Mouse (Mus musculus) forebrain, postnatal 0 days (tissue): ENCODE data around the gene Phactr4. TPM values are rescaled to one million over a fixed set of nuclear protein-coding genes. Genes with fewer than 3 reads are reported as not detected.

Experiments used
- ATAC-seq: fragments of 200-750 bp; cut with Nextera tagmentation; 2 replicates; pipeline ENCODE4 v1.8.0; 2017; ENCODE audit warnings: mild to moderate bottlenecking, moderate library complexity
- DNase-seq: peaks from one replicate; pipeline ENCODE4 v3.0.0-alpha.2; 2015
- H3K27ac ChIP-seq: fragments of 300-500 bp; sonication (generic); 2 replicates; pipeline ENCODE4 v1.5.1; 2014; ENCODE audit warnings: low read depth, mild to moderate bottlenecking, antibody characterized with exemption, low read length, moderate library complexity, mixed read lengths
- H3K27me3 ChIP-seq: fragments of 300-500 bp; sonication (generic); 2 replicates; pipeline ENCODE4 v1.6.1; 2014; ENCODE audit warnings: mild to moderate bottlenecking, low read length, mixed read lengths; ENCODE audit not compliant: insufficient read depth
- H3K36me3 ChIP-seq: fragments of 300-500 bp; sonication (generic); 2 replicates; pipeline ENCODE4 v1.6.1; 2014; ENCODE audit warnings: mild to moderate bottlenecking, moderate library complexity; ENCODE audit not compliant: insufficient read depth
- H3K4me1 ChIP-seq: fragments of 300-500 bp; sonication (generic); 2 replicates; pipeline ENCODE4 v1.6.1; 2014; ENCODE audit warnings: antibody characterized with exemption; ENCODE audit not compliant: insufficient read depth
- H3K4me2 ChIP-seq: fragments of 300-500 bp; sonication (generic); 2 replicates; pipeline ENCODE4 v1.6.1; 2014; ENCODE audit warnings: low read depth, mild to moderate bottlenecking, moderate library complexity
- H3K4me3 ChIP-seq: fragments of 300-500 bp; sonication (generic); 2 replicates; pipeline ENCODE4 v1.5.1; 2014; ENCODE audit warnings: low read depth, low read length, mixed read lengths
- H3K9ac ChIP-seq: fragments of 300-500 bp; sonication (generic); 2 replicates; pipeline ENCODE4 v1.6.1; 2014; ENCODE audit warnings: mild to moderate bottlenecking
- H3K9me3 ChIP-seq: fragments of 300-500 bp; sonication (generic); 2 replicates; pipeline ENCODE4 v1.6.1; 2016; ENCODE audit warnings: low read length
- CTCF ChIP-seq: sonication (generic); IDR thresholded peaks from 2 replicates; pipeline ENCODE4 v1.5.1; 2016; ENCODE audit warnings: antibody characterized with exemption, control low read depth, low read depth
- WGBS: fragments of 180-500 bp; shearing (Covaris S2); extraction: QIAGEN DNeasy Blood & Tissue Kit; methylation state at CpG from one replicate; pipeline ENCODE4 v1.1.7; 2014; 5-methylcytosine and 5-hydroxymethylcytosine counted together
- polyA plus RNA-seq: library from polyadenylated mRNA; unstranded; fragments of >200 nt; fragmentation: Nextera tagmentation; extraction: Ambion mirVana; gene quantifications from 2 replicates; pipeline ENCODE4 v1.2.1, GENCODE M21; 2015
- total RNA-seq: library from RNA; depleted of rRNA; stranded (reverse); fragments of >200 nt; gene quantifications from 2 replicates; pipeline ENCODE4 v1.2.3, GENCODE M21; 2014

Gene Phactr4
- total and polyA plus RNA-seq, 2 experiments from 2014 or later = 3.2 to 4.9 TPM

DNA sequence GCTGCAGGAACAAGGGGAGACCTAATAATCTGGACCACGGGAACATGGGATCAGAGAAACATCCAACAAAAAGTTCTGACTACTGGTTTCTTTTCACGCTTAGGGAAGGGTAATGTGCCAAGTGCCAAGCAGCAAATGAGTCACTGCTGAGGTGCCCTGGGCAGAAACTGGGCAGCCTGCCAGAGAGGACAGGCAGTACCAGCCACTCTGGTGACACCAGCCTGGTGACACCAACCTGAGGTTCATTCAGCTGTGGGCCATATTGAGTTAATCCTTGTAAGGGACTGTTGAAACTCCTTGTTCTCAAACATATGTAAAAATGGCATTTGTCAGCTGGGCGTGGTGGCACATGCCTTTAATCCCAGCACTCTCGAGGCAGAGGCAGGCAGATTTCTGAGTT lies 67.7 kb downstream of the Phactr4 start:
- Histone ChIP-seq H3K4me3 (no peak overlapping the region), H3K27ac (no peak overlapping the region), H3K27me3 (no peaks in the 10 kb centered on the region), H3K4me1 (0 out of 2 replicates have a peak, but pooled peaks cover 11% of the 10 kb centered on the region), H3K9ac (no peak overlapping the region), H3K4me2 (no peak overlapping the region), H3K9me3 (no peaks in the 10 kb centered on the region), H3K36me3 (peaks cover 13% of the 10 kb centered on the region)
- ATAC-seq = no peak
- no peak for TF ChIP-seq CTCF
- DNase-seq = no peak
- 82% methylated on average over 4 of the region's 4 CpGs for WGBS

DNA sequence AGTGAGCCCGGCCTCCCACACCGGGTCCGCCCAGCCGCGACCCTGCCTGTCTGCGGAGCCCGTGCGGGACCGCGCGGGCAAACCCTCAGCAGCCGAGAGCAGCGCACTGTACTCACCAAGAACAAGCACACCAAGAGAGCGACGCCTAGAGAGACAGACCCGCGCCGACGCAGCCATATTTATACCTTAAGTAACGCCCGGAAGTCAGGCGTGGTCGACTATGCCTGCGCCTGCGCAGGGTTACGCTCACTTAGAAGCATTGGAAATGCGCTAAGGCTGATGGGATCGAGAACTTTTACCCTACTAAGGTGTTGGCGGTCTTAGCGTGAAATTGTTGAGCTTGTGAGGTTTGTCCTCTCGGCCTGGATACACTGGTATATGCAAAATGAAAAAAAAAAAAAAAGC lies 68.8 kb downstream of the Phactr4 start, which contains the start of gene Rcc1:
Gene Rcc1 (minus strand): TSS at position 125 of the 405 bp plus-strand sequence.
- Histone ChIP-seq H3K9ac (peak within 1 kb of the TSS; percentile 77), H3K4me1 (0 out of 2 replicates have a peak, but pooled peaks cover 11% of the 10 kb centered on the region), H3K27ac (peak within 1 kb of the TSS; percentile 89), H3K4me3 (peak within 1 kb of the TSS; percentile 72), H3K9me3 (no peaks in the 10 kb centered on the region), H3K27me3 (no peaks in the 10 kb centered on the region), H3K36me3 (peaks cover 13% of the 10 kb centered on the region), H3K4me2 (peak within 1 kb of the TSS; percentile 93)
- TF ChIP-seq CTCF = peak; percentile 39
- whole genome bisulfite sequencing = under 1% methylated on average over 31 of the region's 31 CpGs
- ATAC-seq (peak; percentile 98), DNase-seq (peak; percentile 95)

GRCm38 (mm10) chr4:132352739-132353138 lies 69.5 kb downstream of the Phactr4 start:
- ATAC-seq = no peak
- peak; percentile 11 for DNase-seq
- H3K4me2 ChIP-seq = peak overlapping the region; percentile 93
- H3K27ac ChIP-seq = peak overlapping the region; percentile 89; the same call in 1 of the 2 replicates
- peaks cover 9% of the 10 kb centered on the region for H3K36me3 ChIP-seq
- no peak for TF ChIP-seq CTCF
- no peaks in the 10 kb centered on the region for H3K9me3 ChIP-seq
- under 1% methylated on average over 14 of the region's 14 CpGs for WGBS
- no peaks in the 10 kb centered on the region for H3K27me3 ChIP-seq
- peak overlapping the region; percentile 72 for H3K4me3 ChIP-seq
- peak overlapping the region; percentile 77 for H3K9ac ChIP-seq
- H3K4me1 ChIP-seq = 0 out of 2 replicates have a peak, but pooled peaks cover 11% of the 10 kb centered on the region

DNA sequence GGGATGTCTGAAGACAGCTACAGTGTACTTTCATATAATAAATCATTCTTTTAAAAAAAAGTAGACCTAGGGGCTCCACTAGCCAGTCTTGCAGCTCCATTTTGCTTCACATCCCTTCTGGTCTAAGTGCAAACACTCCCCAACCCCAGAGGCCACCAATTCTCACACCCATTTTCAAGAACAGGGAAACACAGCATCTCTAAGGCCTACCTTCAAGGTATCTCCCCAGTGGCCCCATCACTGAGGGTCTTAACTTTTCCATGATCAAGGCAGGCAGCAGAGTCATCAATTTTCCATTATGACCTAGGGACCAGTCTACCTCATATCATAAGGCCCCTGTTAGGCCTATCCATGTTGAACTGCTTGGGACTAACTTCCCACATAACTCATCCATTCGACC lies 70.9 kb downstream of the Phactr4 start:
- no peaks in the 10 kb centered on the region for H3K9me3 ChIP-seq
- no peaks in the 10 kb centered on the region for H3K27me3 ChIP-seq
- H3K9ac ChIP-seq = 0 out of 2 replicates have a peak overlapping the region, but pooled peaks have one; percentile 77
- H3K4me2 ChIP-seq = 0 out of 2 replicates have a peak overlapping the region, but pooled peaks have one; percentile 93
- H3K36me3 ChIP-seq = peaks cover 5% of the 10 kb centered on the region; the same call in 1 of the 2 replicates
- 0 out of 2 replicates have a peak, but pooled peaks cover 11% of the 10 kb centered on the region for H3K4me1 ChIP-seq
- H3K27ac ChIP-seq = no peak overlapping the region
- no peak overlapping the region for H3K4me3 ChIP-seq
- no peak for TF ChIP-seq CTCF
- DNase-seq = no peak
- no peak for ATAC-seq
- WGBS = 39% methylated on average over 1 of the region's 1 CpGs

DNA sequence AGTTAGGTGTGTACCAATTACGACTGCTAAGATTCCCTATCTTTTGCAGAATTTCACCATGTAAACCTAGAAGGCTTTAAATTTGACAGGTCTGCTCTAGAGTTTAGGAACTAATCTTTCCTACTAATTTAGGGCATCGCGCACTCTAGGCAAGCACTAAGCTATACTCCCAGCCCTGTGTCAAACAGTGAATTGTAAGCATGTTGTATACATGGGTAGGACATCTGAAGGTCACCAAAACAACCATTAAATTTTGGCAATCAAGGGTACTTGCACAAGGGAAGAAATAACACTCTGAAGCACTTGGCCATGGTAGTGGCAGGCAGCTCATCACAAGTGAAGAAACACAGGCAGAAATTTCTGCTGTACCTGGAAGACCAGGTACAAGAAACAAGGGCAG lies 71.4 kb downstream of the Phactr4 start:
- Histone ChIP-seq H3K36me3 (peaks cover 5% of the 10 kb centered on the region; the same call in 1 of the 2 replicates), H3K9me3 (no peaks in the 10 kb centered on the region), H3K4me1 (0 out of 2 replicates have a peak, but pooled peaks cover 11% of the 10 kb centered on the region), H3K27me3 (no peaks in the 10 kb centered on the region), H3K4me3 (no peak overlapping the region), H3K27ac (no peak overlapping the region), H3K4me2 (no peak overlapping the region), H3K9ac (no peak overlapping the region)
- DNase-seq (no peak), ATAC-seq (no peak)
- WGBS = 66% methylated on average over 3 of the region's 3 CpGs
- TF ChIP-seq CTCF = no peak

GRCm38 (mm10) chr4:132350123-132350740 lies 72.1 kb downstream of the Phactr4 start:
- Histone ChIP-seq H3K36me3 (peaks cover 5% of the 10 kb centered on the region; the same call in 1 of the 2 replicates), H3K4me2 (no peak overlapping the region), H3K9me3 (no peaks in the 10 kb centered on the region), H3K9ac (no peak overlapping the region), H3K27me3 (no peaks in the 10 kb centered on the region), H3K27ac (no peak overlapping the region), H3K4me1 (0 out of 2 replicates have a peak, but pooled peaks cover 11% of the 10 kb centered on the region), H3K4me3 (no peak overlapping the region)
- WGBS = 40% methylated on average over 2 of the region's 2 CpGs
- ATAC-seq = no peak
- TF ChIP-seq CTCF = no peak
- DNase-seq = no peak

DNA sequence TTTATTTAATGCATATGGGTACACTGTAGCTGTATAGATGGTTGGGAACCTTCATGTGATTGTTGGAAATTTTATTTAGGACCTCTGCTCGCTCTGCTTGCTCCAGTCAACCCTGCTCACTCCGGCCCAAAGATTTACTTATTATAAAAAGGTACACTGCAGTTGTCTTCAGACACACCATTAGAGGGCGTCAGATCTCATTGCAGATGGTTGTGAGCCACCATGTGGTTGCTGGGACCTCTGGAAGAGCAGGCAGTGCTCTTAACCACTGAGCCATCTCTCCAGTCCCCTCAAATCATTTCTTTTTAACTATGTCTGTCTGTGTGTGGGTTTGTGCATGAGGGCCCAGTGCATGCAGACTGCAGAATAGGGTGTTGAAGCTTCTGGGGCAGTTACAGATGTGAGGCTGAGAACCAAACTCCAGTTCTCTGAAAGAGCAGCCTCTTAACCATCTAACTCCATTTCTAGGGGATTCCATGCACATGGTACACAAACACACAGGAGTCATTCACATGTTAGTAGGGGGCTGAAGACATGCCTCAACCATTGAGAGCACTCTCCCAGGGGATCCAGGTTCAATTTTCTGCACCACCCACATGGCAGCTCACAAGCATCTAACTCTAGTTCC lies 72.7 kb downstream of the Phactr4 start:
- Histone ChIP-seq H3K27ac (no peak overlapping the region), H3K9ac (no peak overlapping the region), H3K9me3 (no peaks in the 10 kb centered on the region), H3K4me1 (peaks cover 16% of the 10 kb centered on the region; the same call in 1 of the 2 replicates), H3K4me3 (no peak overlapping the region), H3K4me2 (no peak overlapping the region), H3K27me3 (no peaks in the 10 kb centered on the region), H3K36me3 (peaks cover 5% of the 10 kb centered on the region; the same call in 1 of the 2 replicates)
- no peak; the same call in 1 of the 2 replicates for TF ChIP-seq CTCF
- no peak for ATAC-seq
- WGBS = 53% methylated on average over 3 of the region's 3 CpGs
- DNase-seq = no peak
